ENCODE assay signal across 20 mouse cellular contexts in genomic region chr1:124706246-124706645, GRCm38 (mm10).
A peak's percentile ranks its signal among the peaks of the same experiment; 100 is the strongest.
DNase-seq lines count a peak whose midpoint lies in the region; ATAC-seq and TF ChIP-seq lines count a peak whose summit lies in the region.
"Had no signal": no experiment of that assay in that cellular context is flagged by ENCODE, and none has a peak within 500 bp of the region (broad histone marks: within the 10 kb centered on the region; RNA-seq: fewer than 3 reads in every experiment).

No protein-coding gene starts in this region.

- ATAC-seq in frontal cortex, adult (ENCODE audit: low TSS enrichment): peak; percentile 84
- ATAC-seq: forebrain, embryonic 15.5 days had no signal

- no peak for DNase-seq in frontal cortex, postnatal 14 days (ENCODE audit: low spot score in 2 of 2)
- peak in 1 of 2 experiments; percentile 25 for DNase-seq in left cerebral cortex, adult 2 months (ENCODE audit: extremely low spot score in 1 of 2, low spot score in 2 of 2)
- no peak for DNase-seq in left cerebral cortex, adult 18-20 months (ENCODE audit: low spot score in 2 of 2)
- DNase-seq in right cerebral cortex, postnatal 25 days: peak; percentile 43
- no peak for DNase-seq in right cerebral cortex, adult 18-20 months
- no peak for DNase-seq in cerebellum, adult 18-20 months
- DNase-seq: adrenal gland, postnatal 10 days; cerebellum, adult 2 months; cerebellum, postnatal 10 days; embryo, embryonic 11 days; gastrocnemius, adult 2 months; gastrocnemius, postnatal 25 days had no signal

- intact Hi-C loops in left cerebral cortex, adult 2 months (cut with DNase I): no loop called here

- TF ChIP-seq CTCF in left cerebral cortex, adult 2 months (IDR thresholded peaks at IDR 0.05): no peak

- H3K27ac ChIP-seq in left cerebral cortex, adult 2 months: peak overlapping the region; percentile 69
- H3K27ac ChIP-seq: embryonic facial prominence, embryonic 15.5 days; forebrain, embryonic 10.5 days; forebrain, embryonic 15.5 days; gastrocnemius, adult 2 months; hindbrain, embryonic 10.5 days; hindbrain, embryonic 15.5 days had no signal

- no peak overlapping the region for H3K4me3 ChIP-seq in left cerebral cortex, adult 2 months
- H3K4me3 ChIP-seq: embryonic facial prominence, embryonic 15.5 days; erythroblast, embryonic 14.5 days; forebrain, embryonic 10.5 days; forebrain, embryonic 15.5 days; gastrocnemius, adult 2 months; heart, embryonic 12.5 days; hindbrain, embryonic 10.5 days; hindbrain, embryonic 15.5 days had no signal
